ENCODE assay signal across 8 mouse cellular contexts in genomic region chr1:20933457-20933856, GRCm38 (mm10). TPM values are rescaled to one million over a fixed set of nuclear protein-coding genes. Genes with fewer than 3 reads are reported as not detected.
DNase-seq lines count a peak whose midpoint lies in the region; ATAC-seq lines count a peak whose summit lies in the region.

No protein-coding gene starts in this region.

- no peaks in the 10 kb centered on the region for H3K27me3 ChIP-seq in heart, embryonic 15.5 days
- no peaks in the 10 kb centered on the region for H3K27me3 ChIP-seq in liver, embryonic 13.5 days
- H3K27me3 ChIP-seq in neural tube, embryonic 11.5 days (ENCODE audit: control insufficient read depth, insufficient read depth, low read length), result no peaks in the 10 kb centered on the region

- no peak overlapping the region for H3K9ac ChIP-seq in heart, embryonic 15.5 days
- no peak overlapping the region for H3K9ac ChIP-seq in liver, embryonic 13.5 days
- no peak overlapping the region for H3K9ac ChIP-seq in neural tube, embryonic 11.5 days (ENCODE audit: low read length)

- H3K4me3 ChIP-seq in heart, embryonic 15.5 days, result no peak overlapping the region
- H3K4me3 ChIP-seq in liver, embryonic 13.5 days (replicated peaks), result no peak overlapping the region
- H3K4me3 ChIP-seq in neural tube, embryonic 11.5 days (ENCODE audit: low read depth, low read length), result no peak overlapping the region

- peak; percentile 96 for ATAC-seq in activated CD4-positive, CD25-positive, alpha-beta regulatory T cell, adult 4 months
- ATAC-seq in heart, embryonic 15.5 days (replicated peaks; ENCODE audit: insufficient number of reproducible peaks, insufficient read depth, low FRiP score, low read depth), result 0 out of 2 replicates have a peak, but pooled peaks have one; percentile 57
- ATAC-seq in liver, embryonic 13.5 days (ENCODE audit: low read depth), result peak; percentile 69
- ATAC-seq in neural tube, embryonic 11.5 days (ENCODE audit: insufficient read depth, low FRiP score, low TSS enrichment), result peak; percentile 83; the same call in 1 of the 2 replicates

- 21% methylated on average over 7 of the region's 7 CpGs for WGBS in heart, embryonic 15.5 days
- WGBS in liver, embryonic 13.5 days (ENCODE audit: insufficient replicate concordance), result 14% methylated on average over 7 of the region's 7 CpGs
- 23% methylated on average over 7 of the region's 7 CpGs for WGBS in neural tube, embryonic 11.5 days

- no peak overlapping the region for H3K27ac ChIP-seq in heart, embryonic 15.5 days
- H3K27ac ChIP-seq in liver, embryonic 13.5 days, result no peak overlapping the region
- H3K27ac ChIP-seq in neural tube, embryonic 11.5 days (ENCODE audit: low read depth, low read length), result no peak overlapping the region

- peak; percentile 84 for DNase-seq in 416B (ENCODE audit: low read depth)
- DNase-seq in embryo, embryonic 9.5 days (ENCODE audit: extremely low spot score), result peak; percentile 51
- peak; percentile 63 for DNase-seq in kidney, postnatal 14 days
- no peak for DNase-seq in liver, embryonic 13.5 days
- peak; percentile 54 for DNase-seq in neural tube, embryonic 11.5 days (ENCODE audit: low spot score)
- DNase-seq in testis, postnatal 10 days (ENCODE audit: low spot score), result peak; percentile 74

- H3K4me1 ChIP-seq in heart, embryonic 15.5 days (replicated peaks), result peaks cover 12% of the 10 kb centered on the region
- H3K4me1 ChIP-seq in liver, embryonic 13.5 days (replicated peaks), result peaks cover 16% of the 10 kb centered on the region
- no peaks in the 10 kb centered on the region for H3K4me1 ChIP-seq in neural tube, embryonic 11.5 days (ENCODE audit: control insufficient read depth, insufficient read depth, low read length)

- H3K9me3 ChIP-seq in heart, embryonic 15.5 days (replicated peaks), result no peaks in the 10 kb centered on the region
- no peaks in the 10 kb centered on the region for H3K9me3 ChIP-seq in liver, embryonic 13.5 days (replicated peaks)
- H3K9me3 ChIP-seq in neural tube, embryonic 11.5 days (ENCODE audit: control insufficient read depth, low read length), result no peaks in the 10 kb centered on the region

- H3K4me2 ChIP-seq in heart, embryonic 15.5 days, result no peak overlapping the region
- no peak overlapping the region for H3K4me2 ChIP-seq in liver, embryonic 13.5 days
- H3K4me2 ChIP-seq in neural tube, embryonic 11.5 days (ENCODE audit: low read depth), result no peak overlapping the region

- H3K36me3 ChIP-seq in heart, embryonic 15.5 days, result no peaks in the 10 kb centered on the region; the same call in 1 of the 2 replicates
- no peaks in the 10 kb centered on the region for H3K36me3 ChIP-seq in liver, embryonic 13.5 days
- H3K36me3 ChIP-seq in neural tube, embryonic 11.5 days (ENCODE audit: control insufficient read depth, insufficient read depth, low read length), result peaks cover 3% of the 10 kb centered on the region; the same call in 1 of the 2 replicates

RNA-seq across cellular contexts. Expression of gene Efhc1, which starts 18.0 kb away (rescaled TPM):
- 1 to 10 TPM in 1 of 2 experiments, under 1 TPM in 1; 0.65 to 1.3 TPM for polyA plus RNA-seq in activated CD4-positive, CD25-positive, alpha-beta regulatory T cell, adult 4 months (2017; shearing (Covaris generic))
- polyA plus RNA-seq in heart, embryonic 15.5 days (2015; fragmentation: Nextera tagmentation; extraction: Ambion mirVana), result 1.6 and 2.0 TPM in 2 replicates
- polyA plus RNA-seq in liver, embryonic 13.5 days (2015; fragmentation: Nextera tagmentation; extraction: Ambion mirVana), result 0.41 and 0.45 TPM in 2 replicates
- 1.3 and 2.0 TPM in 2 replicates for polyA plus RNA-seq in neural tube, embryonic 11.5 days (2014; fragmentation: Nextera tagmentation; extraction: Ambion mirVana)

RNA-seq across cellular contexts. Expression of gene Paqr8, which starts 43.1 kb away (rescaled TPM):
- polyA plus RNA-seq in activated CD4-positive, CD25-positive, alpha-beta regulatory T cell, adult 4 months (2017; shearing (Covaris generic)), result 1 to 10 TPM; 2.3 to 4.3 TPM
- polyA plus RNA-seq in heart, embryonic 15.5 days (2015; fragmentation: Nextera tagmentation; extraction: Ambion mirVana), result 2.2 and 2.6 TPM in 2 replicates
- polyA plus RNA-seq in liver, embryonic 13.5 days (2015; fragmentation: Nextera tagmentation; extraction: Ambion mirVana), result 0.44 and 0.48 TPM in 2 replicates
- 8.4 TPM in 2 replicates for polyA plus RNA-seq in neural tube, embryonic 11.5 days (2014; fragmentation: Nextera tagmentation; extraction: Ambion mirVana)
